8 mouse cellular contexts compared by ENCODE assay signal in the genomic region with DNA sequence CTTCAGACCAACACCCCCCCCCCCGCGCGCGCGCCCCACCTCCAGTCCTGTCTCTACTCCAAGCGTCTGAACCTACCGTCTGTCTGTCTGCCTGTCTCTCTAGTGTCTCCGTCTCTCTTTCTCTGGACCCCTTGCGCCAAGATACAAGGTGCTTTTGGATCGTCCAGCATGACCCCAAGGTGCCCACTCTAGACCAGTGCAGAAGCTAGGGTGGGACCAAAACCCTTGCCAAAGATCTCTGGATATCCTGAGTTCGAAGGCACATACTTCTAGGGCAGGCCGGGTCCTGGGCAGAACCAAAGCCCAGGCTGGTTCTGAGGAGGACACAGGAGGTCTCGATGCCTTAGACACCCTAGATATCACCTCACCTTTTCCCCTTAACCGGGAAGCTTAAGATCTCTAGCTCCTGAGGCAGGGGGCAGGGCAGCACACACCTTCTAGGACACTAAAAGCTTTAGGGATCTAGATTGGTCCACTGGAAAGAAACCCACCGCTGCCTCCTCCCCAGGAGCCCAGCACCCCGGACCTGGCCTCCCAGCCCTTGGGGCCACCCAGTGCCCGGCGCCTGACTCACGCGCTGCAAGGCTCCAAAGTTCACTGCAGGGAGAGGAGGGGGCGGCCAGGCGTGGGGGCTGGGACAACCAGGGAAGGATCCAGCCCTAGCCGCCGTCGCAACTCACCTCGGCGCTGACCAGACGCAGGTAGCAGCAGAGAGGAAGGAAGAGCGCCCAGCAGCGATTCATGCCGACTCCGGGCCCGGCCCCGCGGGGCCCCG. TPM values are rescaled to one million over a fixed set of nuclear protein-coding genes. Genes with fewer than 3 reads are reported as not detected.
DNase-seq lines count a peak whose midpoint lies in the region; ATAC-seq and TF ChIP-seq lines count a peak whose summit lies in the region.

No protein-coding gene starts in this region.

- peaks cover 40% of the 10 kb centered on the region for H3K4me1 ChIP-seq in heart, embryonic 15.5 days (replicated peaks)
- peaks cover 17% of the 10 kb centered on the region for H3K4me1 ChIP-seq in heart, embryonic 16.5 days (ENCODE audit: control insufficient read depth, insufficient read depth, low read length)
- peaks cover 48% of the 10 kb centered on the region for H3K4me1 ChIP-seq in limb, embryonic 10.5 days
- peaks cover 29% of the 10 kb centered on the region for H3K4me1 ChIP-seq in olfactory bulb, adult 2 months (ENCODE audit: control insufficient read depth, insufficient read depth, low read length)

- H3K9ac ChIP-seq in heart, embryonic 15.5 days, result peak overlapping the region; percentile 72
- peak overlapping the region; percentile 75 for H3K9ac ChIP-seq in heart, embryonic 16.5 days (ENCODE audit: low read length)

- peak overlapping the region; percentile 96 for H3K4me2 ChIP-seq in heart, embryonic 15.5 days
- peak overlapping the region; percentile 90 for H3K4me2 ChIP-seq in heart, embryonic 16.5 days (ENCODE audit: low read depth, low read length)

- H3K27me3 ChIP-seq in heart, embryonic 15.5 days, result peaks cover 73% of the 10 kb centered on the region
- peaks cover 38% of the 10 kb centered on the region for H3K27me3 ChIP-seq in heart, embryonic 16.5 days (ENCODE audit: control insufficient read depth, insufficient read depth, low read length)
- peaks cover 97% of the 10 kb centered on the region for H3K27me3 ChIP-seq in limb, embryonic 10.5 days (ENCODE audit: low read depth, poor library complexity, severe bottlenecking)

- no peak for ATAC-seq in heart, embryonic 15.5 days (replicated peaks; ENCODE audit: insufficient number of reproducible peaks, insufficient read depth, low FRiP score, low read depth)
- ATAC-seq in heart, embryonic 16.5 days (replicated peaks; ENCODE audit: extremely low read depth, insufficient read depth, low FRiP score), result no peak
- no peak for ATAC-seq in megakaryocyte progenitor cell, adult 5-6 weeks (replicated peaks; ENCODE audit: poor library complexity)

- no peaks in the 10 kb centered on the region for H3K36me3 ChIP-seq in heart, embryonic 15.5 days
- H3K36me3 ChIP-seq in heart, embryonic 16.5 days (ENCODE audit: control insufficient read depth, insufficient read depth), result no peaks in the 10 kb centered on the region
- H3K36me3 ChIP-seq in limb, embryonic 10.5 days, result no peaks in the 10 kb centered on the region

- intact Hi-C loops in heart, postnatal 25 days (cut with DNase I), result loop anchor here (2.0 to 5.0 kb wide), 2 partner anchors 37 to 59 kb away; no protein-coding TSS in a partner anchor

- no peak for TF ChIP-seq POLR2A in olfactory bulb, adult 2 months (IDR thresholded peaks at IDR 0.05; ENCODE audit: insufficient read depth, low read depth, low read length)

- H3K27ac ChIP-seq in heart, embryonic 15.5 days, result peak overlapping the region; percentile 62
- peak overlapping the region; percentile 33 for H3K27ac ChIP-seq in heart, embryonic 16.5 days (ENCODE audit: low read length)
- H3K27ac ChIP-seq in limb, embryonic 10.5 days, result peak overlapping the region; percentile 86
- H3K27ac ChIP-seq in olfactory bulb, adult 2 months (ENCODE audit: insufficient read depth, low read depth, low read length), result peak overlapping the region; percentile 70

- TF ChIP-seq CTCF in olfactory bulb, adult 2 months (IDR thresholded peaks at IDR 0.05; ENCODE audit: insufficient read depth, low read depth, low read length), result no peak

- H3K4me3 ChIP-seq in heart, embryonic 15.5 days, result peak overlapping the region; percentile 60
- peak overlapping the region; percentile 63 for H3K4me3 ChIP-seq in heart, embryonic 16.5 days (ENCODE audit: low read length)
- H3K4me3 ChIP-seq in limb, embryonic 10.5 days, result peak overlapping the region; percentile 67
- peak overlapping the region; percentile 61 for H3K4me3 ChIP-seq in olfactory bulb, adult 2 months (ENCODE audit: insufficient read depth, low read depth, low read length)

- 3% methylated on average over 25 of the region's 36 CpGs for WGBS in heart, embryonic 15.5 days
- WGBS in heart, embryonic 16.5 days, result 1% methylated on average over 34 of the region's 36 CpGs
- WGBS in limb, embryonic 10.5 days, result 3% methylated on average over 36 of the region's 36 CpGs
- 2% methylated on average over 35 of the region's 36 CpGs for WGBS in olfactory bulb, adult 2 months

- DNase-seq in heart, postnatal 25 days (ENCODE audit: low spot score), result no peak
- peak; percentile 67 for DNase-seq in adrenal gland, postnatal 25 days
- peak; percentile 55 for DNase-seq in limb, embryonic 10.5 days (ENCODE audit: low spot score)
- no peak for DNase-seq in left cerebral cortex, adult 8-10 months (ENCODE audit: low spot score in 2 of 2)

- H3K9me3 ChIP-seq in heart, embryonic 15.5 days (replicated peaks), result no peaks in the 10 kb centered on the region
- no peaks in the 10 kb centered on the region for H3K9me3 ChIP-seq in heart, embryonic 16.5 days (replicated peaks; ENCODE audit: control insufficient read depth, low read length)
- H3K9me3 ChIP-seq in limb, embryonic 10.5 days (replicated peaks), result no peaks in the 10 kb centered on the region

RNA-seq across cellular contexts. Expression of gene Pdgfb, which starts 1.3 kb away (rescaled TPM):
- 3.7 and 4.0 TPM in 2 replicates for polyA plus RNA-seq in heart, embryonic 15.5 days (2015; fragmentation: Nextera tagmentation; extraction: Ambion mirVana)
- 10 to 100 TPM; 24.5 to 33.8 TPM for total RNA-seq in heart, postnatal 25 days (2021)
- 48.1 and 48.6 TPM in 2 replicates for total RNA-seq in adrenal gland, postnatal 25 days (2021)
- polyA plus RNA-seq in heart, embryonic 16.5 days (2015; fragmentation: Nextera tagmentation; extraction: Ambion mirVana), result 3.2 and 4.6 TPM in 2 replicates
- 1.5 and 2.0 TPM in 2 replicates for polyA plus RNA-seq in limb, embryonic 10.5 days (2016; fragmentation: Nextera tagmentation; extraction: Ambion mirVana)
- not detected in 2 replicates for polyA plus RNA-seq in olfactory bulb, adult 2 months (2012; ENCODE audit: insufficient read depth, insufficient read length, low replicate concordance, missing spikeins)
- 10 to 100 TPM; 26.4 to 31.9 (median 28.1) TPM for total RNA-seq in left cerebral cortex, adult 8-10 months (2022)
- total RNA-seq in megakaryocyte progenitor cell, adult 5-6 weeks (2015), result not detected in 2 replicates
- total RNA-seq in megakaryocyte progenitor cell, adult 5-6 weeks (2017), result 0.17 TPM in 1 of 2 replicates, not detected in the other

RNA-seq across cellular contexts. Expression of gene Cbx7, which starts 42.5 kb away (rescaled TPM):
- 0.63 and 1.9 TPM in 2 replicates for polyA plus RNA-seq in heart, embryonic 15.5 days (2015; fragmentation: Nextera tagmentation; extraction: Ambion mirVana)
- total RNA-seq in heart, postnatal 25 days (2021), result 1 to 10 TPM; 9.4 to 9.8 TPM
- 15.7 and 22.4 TPM in 2 replicates for total RNA-seq in adrenal gland, postnatal 25 days (2021)
- 1.4 and 1.7 TPM in 2 replicates for polyA plus RNA-seq in heart, embryonic 16.5 days (2015; fragmentation: Nextera tagmentation; extraction: Ambion mirVana)
- 1.1 and 1.3 TPM in 2 replicates for polyA plus RNA-seq in limb, embryonic 10.5 days (2016; fragmentation: Nextera tagmentation; extraction: Ambion mirVana)
- not detected in 2 replicates for polyA plus RNA-seq in olfactory bulb, adult 2 months (2012; ENCODE audit: insufficient read depth, insufficient read length, low replicate concordance, missing spikeins)
- 10 to 100 TPM; 51.4 to 59.9 (median 55.5) TPM for total RNA-seq in left cerebral cortex, adult 8-10 months (2022)
- total RNA-seq in megakaryocyte progenitor cell, adult 5-6 weeks (2015), result 3.3 TPM in 2 replicates
- total RNA-seq in megakaryocyte progenitor cell, adult 5-6 weeks (2017), result 1.7 and 2.1 TPM in 2 replicates

Comparison
In these comparisons a context has a peak if more than half of its experiments do, and no peak if none do; other contexts are left out.
1. H3K27ac ChIP-seq: peak in every context shown above with its lines; median percentile 86 in limb, embryonic 10.5 days; 70 in olfactory bulb, adult 2 months; 62 in heart, embryonic 15.5 days; 33 in heart, embryonic 16.5 days.
2. DNase-seq: peak in adrenal gland, postnatal 25 days (single experiment) and limb, embryonic 10.5 days (single experiment); none in heart, postnatal 25 days (single experiment) and left cerebral cortex, adult 8-10 months (0 of 2).
3. RNA of gene Pdgfb, which starts 1.3 kb away (total RNA-seq): 48.1 to 48.6 TPM in adrenal gland, postnatal 25 days, 24.5 to 33.8 TPM in heart, postnatal 25 days and 26.4 to 31.9 TPM in left cerebral cortex, adult 8-10 months; 0.17 TPM in megakaryocyte progenitor cell, adult 5-6 weeks; every median in the first group is over 10 times any median in the second.
4. Peak in every context shown above with its lines, with median percentiles within 50 percentile points of each other: H3K4me3 ChIP-seq.